Mouse (Mus musculus) cerebellum, postnatal 14 days (tissue): ENCODE measurements around the gene Ctrc.

Experiments
- DNase-seq, 2 experiments: peaks; one replicate each; pipeline ENCODE4 v3.0.0; 2021; ENCODE audit warnings: mixed read lengths in 2 of 2

Gene Ctrc

DNA sequence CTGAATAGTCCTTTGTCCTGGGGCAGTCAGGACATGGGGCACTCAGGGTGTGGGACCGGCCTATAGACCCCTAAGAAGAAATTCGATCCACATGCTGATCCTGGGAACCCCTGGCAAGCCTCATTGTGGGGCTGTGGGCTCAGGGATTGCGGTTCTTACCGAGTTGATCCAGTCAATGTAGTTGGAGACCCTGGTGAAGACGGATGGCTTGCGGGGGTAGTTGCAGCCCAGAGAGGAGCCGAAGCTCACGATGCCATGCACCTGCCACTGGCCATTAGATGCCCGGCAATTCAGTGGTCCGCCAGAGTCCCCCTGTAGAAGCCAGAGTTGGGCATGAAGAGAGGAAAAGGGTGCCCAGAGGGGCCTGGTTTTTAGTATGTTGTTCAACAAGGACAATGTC, 28.5 kb downstream of the Ctrc start:
- DNase-seq: no peak

DNA sequence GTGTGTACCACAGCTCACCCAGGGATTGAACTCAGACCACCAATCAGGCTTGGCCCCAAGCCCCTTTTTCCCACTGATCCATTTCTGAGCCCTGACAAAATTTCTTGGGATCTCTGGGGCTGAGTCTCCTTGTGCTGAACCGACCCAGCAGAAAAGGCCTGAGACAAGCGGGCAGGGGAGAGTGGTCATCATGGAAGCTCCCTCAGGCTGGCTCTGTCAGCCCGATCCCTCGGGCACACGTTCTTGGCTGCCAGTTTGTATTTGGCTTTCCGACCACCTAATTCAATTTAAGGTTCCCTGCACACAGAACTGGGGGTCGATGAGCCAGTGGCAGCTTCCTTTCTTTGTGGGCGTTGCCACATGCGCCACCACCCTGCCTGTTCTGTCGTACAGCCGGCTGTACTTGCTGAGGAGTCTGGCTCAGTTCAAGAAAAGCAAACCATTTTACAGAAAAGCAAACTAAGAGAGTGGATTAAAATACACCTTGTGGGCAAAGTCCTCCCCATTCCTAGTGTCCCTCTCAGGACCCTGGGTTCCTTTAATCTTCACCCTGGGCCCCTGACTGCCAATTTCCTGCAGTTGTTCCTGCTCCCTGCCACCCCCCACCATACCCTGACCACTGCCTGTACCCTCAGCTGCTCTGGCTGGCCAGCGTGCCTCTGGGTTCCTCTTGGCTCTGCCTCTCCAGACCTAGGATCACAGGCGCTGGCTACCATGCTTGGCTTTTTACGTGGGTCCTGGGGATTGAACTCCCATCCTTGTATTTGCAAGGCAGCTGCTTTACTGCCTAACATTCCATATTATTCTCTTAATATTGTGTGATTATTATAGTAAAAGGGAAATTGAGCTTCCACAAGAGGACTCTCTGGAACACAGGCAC, 29.1 kb downstream of the Ctrc start:
- no peak for DNase-seq

DNA sequence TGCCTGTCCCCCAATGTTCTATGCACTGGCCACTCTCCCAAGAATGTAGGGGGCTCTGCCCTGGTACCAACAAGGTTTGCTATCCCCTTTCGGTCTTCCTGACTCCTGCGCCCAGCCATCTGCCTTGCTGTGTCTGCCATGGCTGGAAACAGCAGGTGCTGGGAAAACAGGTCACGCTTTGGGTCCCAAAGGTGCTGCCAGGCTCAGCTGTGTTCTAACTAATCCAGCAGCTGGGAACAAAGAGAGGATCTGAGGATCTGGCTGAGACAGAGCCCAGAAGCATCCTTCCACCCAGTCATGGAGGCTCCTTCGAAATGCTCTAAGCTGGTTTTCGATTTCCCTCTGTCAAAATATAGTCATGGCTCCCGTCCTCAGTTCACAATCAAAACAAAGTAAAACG, 29.9 kb downstream of the Ctrc start:
- no peak for DNase-seq

DNA sequence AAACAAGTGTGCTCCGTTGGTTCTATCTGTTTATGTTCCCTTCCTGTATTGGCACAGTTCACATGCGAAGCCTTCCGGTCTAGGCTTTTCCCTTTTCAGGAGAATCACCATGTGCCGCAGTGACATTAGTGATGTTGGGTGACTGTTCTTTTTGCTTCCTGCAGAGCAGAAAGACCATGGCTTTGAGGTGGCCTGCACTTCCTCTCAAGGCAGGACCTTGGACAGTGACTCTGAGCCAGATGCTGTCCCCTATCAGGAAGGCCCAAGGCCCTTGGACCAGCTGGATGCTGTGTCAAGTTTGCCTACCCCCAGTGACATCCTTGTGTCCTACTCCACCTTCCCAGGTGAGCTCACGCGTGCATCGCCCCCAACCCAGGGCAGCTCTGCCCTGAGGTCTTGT, 34.8 kb downstream of the Ctrc start:
- DNase-seq: no peak

DNA sequence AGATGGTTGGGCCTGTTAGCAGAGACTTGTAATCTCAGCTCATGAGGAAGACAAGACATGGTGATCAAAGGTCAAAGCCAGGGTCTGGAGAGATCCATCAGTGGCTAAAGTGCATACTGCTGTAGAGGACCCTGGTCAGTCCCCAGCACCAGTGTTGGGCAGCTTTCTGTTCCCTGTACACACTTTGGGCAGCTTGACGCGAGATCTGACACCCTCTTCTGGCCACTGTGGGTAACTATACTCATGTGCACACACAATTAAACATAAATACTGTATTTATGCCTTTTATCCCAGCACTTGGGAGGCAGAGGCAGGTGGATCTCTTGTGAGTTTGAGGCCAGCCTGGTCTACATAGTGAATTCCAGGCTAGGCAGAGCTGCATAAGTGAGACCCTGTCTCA, 35.2 kb downstream of the Ctrc start:
- DNase-seq: no peak

DNA sequence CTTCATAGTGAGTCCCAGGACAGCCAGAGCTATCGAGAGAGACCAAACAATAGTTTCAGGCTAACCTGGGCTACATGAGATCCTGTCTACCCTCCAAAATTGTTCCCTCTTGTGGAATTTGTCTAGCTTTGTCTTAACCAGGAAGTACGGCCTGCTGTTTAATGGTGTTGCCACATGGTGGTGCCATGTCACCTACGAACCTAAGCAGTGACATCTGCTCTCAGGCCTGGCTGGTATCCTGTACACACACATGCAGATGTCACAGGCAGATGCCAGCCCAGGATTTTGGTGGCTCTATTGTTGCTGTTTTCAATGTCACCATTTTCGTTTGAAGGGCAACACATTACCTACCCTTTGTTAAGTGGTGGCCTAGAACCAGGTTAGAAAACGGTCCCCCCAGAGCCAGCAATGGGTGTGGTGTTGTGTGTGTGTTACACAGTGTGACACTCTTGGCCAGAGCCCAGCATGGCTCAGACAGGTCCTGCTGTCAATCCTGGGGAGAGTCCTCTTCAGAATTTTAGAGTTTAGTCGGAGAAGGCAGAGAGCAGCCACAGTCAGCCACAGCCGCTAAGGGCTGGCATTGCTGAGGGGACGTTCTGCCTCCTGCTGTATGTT, 36.2 kb downstream of the Ctrc start:
- DNase-seq: peak in 1 of 2 experiments; percentile 43

DNA sequence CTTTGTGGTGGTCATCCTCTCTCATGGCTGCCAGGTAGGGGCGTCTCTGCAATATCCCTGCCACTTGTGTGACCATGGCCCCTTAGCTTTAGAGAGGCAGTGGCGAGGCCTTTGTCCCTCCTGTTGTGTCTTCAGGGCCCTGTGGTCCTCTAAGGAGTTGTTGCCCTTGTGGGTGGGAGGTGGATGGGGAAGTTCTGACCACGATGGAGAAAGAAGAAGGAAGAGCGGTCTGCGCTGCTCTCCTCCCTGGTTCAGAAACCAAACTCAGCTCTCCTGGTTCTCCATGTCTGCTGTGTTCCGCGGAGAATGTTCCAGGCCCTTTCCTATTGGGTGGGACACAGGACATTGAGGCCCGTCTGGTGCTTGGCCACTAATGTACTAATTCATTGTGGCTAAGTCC, 40.3 kb downstream of the Ctrc start:
- no peak for DNase-seq

DNA sequence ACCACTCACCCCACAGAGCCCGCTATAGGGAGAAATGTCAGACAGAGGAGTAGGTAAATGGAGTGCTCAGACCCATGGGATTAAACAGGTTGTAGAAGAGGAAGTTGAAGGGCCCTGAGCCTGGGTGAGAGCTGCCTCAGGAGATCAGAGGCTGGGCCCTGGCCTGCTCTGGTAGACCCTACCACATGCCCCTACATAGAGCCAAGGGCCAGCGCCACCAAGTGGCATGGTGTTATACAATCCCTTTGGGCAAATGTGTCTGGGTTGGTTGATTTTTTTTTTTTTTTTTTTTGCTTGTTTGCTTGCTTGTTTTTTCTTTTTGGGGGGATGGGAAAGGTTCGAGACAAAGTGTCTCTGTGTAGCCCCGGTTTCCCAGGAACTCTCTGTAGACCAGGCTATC, 42.1 kb downstream of the Ctrc start:
- no peak for DNase-seq

DNA sequence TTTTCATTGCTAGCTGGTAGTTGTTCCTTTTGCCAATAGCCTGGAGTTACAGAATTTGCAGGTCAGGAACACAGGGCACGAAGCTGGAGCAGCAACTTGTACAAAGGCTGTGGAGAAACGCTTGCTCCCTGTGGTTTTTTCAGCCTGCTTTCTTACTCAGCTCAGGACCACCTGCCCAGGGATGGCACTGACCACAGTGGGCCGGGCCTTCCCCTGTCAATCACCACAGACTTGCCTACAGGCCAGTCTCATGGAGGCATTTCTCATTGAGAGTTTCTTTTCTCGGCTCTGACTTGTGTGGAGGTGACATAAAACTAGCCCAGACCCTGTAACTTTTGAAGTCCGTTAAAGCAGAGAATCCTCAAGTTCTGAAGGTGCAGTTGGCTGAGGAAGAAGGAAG, 48.6 kb downstream of the Ctrc start:
- no peak for DNase-seq

DNA sequence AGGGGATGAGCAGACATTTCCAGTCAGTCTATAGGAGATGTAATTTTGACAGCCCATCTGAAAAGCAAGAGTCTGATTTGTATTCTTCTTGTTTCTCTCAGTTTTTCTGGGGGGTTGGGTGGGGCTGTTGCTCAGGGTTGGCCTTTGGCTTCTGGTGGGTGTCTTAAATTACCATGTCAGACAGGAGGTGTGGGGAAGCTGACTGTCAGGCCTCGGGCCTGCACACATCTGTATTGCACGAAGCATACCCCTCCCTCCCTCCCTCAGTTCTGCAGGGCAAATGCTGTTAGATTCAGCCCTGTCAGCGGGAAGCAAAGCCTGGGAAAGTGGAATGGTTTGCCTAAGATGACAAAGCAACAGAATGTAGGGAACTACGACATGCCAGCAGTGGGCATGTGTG, 49.2 kb downstream of the Ctrc start:
- DNase-seq: no peak

DNA sequence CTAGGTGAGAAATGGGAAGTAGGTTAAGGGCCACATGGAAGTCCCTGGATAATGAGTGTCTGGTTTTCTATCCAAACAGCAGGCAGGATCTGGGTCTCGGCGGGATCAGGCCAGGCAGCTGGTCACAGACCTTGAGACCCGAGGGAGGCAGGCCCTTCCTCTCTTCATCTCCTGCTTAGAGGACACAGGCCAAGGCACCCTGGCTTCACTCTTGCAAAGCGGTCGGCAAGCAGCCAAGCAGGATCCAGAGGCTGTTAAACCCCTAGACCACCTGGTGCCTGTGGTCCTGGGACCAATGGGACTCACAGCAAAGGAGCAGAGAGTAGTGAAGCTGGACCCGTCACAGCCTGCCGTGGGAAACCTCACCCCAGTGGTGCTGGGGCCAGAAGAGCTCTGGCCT, 49.8 kb downstream of the Ctrc start:
- peak in 1 of 2 experiments; percentile 32 for DNase-seq

DNA sequence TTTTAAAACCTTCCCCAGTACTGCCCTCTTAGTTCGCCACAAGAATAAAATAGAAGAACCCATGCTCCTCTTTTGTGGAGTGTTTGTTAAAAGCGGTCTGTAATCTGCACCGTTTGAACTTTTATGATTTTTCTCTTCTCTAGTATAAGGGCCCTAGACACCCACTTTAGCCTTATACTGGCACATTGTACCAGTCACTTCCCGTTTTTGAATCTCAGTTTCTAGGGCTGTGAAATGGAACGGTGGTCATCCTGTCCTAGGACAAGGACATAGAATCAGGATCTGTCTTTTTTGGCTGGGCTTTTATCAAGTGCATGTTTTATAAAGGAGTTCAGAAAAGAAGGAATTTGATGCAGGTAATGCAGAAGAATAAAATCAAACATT, 52.0 kb downstream of the Ctrc start:
- DNase-seq: no peak

DNA sequence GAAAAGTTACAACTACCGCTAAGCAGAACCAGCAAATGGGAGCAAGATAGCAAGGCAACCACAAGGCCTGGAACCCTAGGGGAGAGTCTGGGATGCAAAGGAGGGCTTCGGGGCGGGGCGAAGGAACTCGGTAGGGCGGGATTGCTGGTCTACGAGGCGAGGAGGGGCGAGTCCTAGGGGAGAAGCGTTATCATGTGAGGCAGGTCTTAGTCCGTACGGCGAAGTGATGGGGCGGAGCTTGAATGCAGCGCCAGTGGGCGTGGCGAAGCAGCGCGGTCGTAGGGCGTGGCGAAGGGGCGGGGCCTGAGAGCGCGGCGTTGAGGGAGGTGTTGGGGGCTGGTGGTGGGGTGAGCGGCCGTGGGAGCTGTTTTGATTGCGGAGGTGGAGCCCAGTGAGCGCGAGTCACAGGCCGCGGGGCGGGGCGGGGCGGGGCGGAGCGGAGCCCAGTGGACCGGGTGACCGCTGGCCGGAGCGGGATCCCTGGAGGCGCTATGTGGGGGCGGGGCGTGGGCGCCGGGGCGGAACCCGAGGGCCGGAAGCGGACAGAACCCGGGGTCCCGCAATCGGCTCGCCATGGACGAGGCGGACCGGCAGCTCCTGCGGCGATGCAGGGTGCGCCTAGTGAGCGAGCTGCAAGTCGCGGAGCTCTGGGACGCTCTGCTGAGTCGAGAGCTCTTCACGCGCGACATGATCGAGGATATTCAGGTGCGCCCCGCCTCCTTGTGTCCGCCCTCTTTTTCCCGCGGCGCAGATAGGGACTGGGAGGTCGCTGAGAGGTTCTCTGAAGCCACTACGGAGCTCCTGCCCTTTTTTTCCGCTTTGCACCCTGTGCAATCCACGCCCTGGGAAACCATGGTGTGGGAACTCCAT, 52.6 kb downstream of the Ctrc start, which contains the start of gene Casp9:
Gene Casp9 (plus strand): TSS at position 331 of the 870 bp plus-strand sequence.
- peak; percentile 98 to 99 for DNase-seq

DNA sequence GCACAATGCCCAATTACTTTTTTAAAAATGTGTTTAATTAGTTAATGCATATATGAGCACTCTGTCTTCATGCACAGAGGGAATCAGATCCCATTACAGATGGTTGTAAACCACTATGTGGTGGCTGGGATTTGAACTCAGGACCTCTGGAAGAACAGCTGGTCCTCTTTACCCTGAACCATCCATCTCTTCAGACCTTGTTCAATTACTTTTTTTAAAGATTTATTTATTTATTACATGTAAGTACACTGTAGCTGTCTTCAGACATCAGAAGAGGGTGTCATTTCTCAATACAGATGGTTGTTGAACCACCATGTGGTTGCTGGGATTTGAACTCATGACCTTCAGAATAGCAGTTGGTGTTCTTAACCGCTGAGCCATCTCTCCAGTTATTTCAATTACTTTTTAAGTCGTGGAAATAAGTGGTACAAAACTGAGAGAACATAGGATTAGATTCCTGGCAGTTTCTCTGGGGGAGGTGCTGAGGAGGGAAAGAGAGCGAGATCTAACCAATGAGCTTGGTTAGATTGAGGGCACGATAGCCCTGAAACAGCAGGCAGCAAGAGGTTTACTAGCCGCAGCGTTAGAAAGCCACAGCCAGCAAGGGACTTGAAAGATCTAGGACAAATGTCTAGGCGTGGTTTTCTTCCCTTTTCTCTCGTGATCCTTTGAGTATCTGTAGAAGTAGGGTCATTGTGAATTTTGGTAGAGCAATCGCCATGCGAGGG, 53.4 kb downstream of the Ctrc start:
- no peak for DNase-seq

DNA sequence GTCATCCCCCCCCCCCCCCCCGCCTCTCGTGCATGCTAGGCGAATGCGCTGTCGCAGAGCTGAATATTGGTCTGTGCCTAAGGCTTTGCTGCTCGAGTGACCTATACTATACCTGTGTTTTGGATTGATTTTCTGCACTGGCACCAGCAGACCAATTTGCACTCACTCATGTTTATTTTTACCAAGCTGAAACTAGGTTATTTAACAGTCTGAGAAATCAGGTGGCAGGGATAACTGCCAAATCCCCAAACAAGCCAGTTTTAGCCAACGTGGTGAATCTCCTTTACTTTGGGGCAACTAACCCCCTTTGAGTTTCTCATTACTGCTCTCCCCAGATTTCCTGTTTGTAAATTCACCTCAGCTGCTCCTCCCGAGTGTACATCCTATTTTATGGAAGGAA, 54.2 kb downstream of the Ctrc start:
- peak; percentile 38 to 42 for DNase-seq

DNA sequence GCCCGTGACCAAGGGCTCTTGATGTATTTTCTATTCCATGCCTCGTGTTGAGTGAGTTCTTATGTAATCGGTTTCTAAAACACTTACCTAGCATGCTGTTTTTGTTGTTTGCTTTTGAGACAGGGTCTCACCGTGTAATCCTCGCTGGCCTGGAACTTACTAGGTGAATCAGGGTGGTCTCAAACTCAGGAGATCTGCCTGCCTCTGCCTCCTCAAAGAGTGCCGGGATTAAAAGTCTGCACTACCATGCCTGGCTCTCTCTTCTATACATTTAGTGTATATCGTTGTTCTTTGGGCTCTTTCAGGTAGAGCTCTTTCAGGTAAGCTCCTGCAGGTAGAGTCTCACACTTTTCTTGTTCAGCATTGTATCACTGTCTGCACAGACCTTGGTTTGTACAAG, 54.7 kb downstream of the Ctrc start:
- no peak for DNase-seq

DNA sequence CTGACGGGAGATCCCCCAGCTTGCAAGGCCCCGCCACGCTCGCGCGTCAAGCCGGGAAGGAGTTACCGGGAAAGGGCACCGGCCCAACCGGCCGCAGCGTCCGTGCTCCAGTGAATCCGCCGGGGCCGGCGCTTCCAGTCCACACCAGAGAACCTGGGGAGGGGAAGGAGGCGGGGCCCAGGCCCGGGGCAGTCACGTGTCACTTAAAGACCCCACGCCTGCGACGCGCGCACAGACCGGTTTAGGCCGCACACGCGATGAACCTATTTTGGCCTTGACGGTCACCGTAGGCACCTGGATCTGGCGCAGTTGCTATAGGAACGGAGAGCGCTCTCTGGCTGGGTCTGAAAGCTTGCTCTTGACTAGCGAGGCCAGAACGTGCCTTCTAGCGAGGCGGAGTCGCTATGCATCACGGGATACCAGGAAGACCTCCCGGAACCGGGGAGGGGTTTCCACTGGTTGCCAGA, 55.6 kb downstream of the Ctrc start, which contains the start of gene Dnajc16:
Gene Dnajc16 (minus strand): TSS at position 408 of the 467 bp plus-strand sequence.
- peak; percentile 97 to 98 for DNase-seq

DNA sequence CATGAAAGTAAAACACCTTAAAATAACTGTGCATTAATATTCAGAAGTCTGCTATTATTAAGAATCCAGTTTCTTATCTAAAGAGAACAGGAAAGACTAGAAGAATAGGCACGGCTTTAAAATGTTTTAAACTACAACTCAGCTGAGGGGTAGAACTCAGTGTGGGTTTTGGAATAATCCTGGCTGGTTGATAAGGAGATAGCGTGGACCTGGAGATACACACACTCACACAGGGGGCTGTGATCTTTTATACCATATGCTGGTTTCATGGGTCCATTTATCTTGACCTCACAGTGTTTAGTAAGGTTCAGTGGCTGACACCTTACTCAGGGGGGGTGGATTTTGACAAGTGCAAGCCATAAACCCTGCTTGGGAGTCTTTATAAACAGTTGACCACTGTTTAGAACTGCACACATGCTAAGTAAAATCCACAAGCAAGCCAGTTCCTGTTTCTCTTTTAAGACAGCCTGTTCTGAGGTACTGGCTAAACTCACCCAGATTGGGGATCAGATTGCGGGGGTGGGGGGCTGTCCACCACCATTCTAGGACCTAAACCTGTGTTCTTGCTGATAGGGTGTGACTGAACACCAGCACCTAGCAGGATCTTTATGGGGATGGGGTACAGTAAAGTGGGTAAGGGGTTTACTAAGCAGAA, 56.5 kb downstream of the Ctrc start:
- DNase-seq: peak in 1 of 2 experiments; percentile 26

DNA sequence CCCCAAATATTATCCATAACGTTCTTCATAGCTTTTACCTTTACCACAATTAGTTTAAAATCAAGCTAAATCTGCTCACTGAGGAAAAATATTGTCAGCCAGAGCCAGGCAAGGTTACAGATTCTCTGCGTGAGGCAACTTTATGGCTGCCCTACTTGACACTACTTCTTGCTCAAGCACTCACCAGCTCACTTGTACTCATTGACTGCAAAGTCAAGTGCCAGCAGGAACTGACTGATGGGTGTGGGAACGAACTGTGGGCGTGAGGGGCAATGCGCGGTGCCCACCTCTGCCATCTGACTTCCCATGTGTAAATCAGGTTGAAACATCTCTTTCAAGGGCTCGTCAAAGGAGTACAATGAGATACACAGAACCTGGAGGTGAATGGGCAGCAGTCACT, 58.7 kb downstream of the Ctrc start:
- no peak for DNase-seq

DNA sequence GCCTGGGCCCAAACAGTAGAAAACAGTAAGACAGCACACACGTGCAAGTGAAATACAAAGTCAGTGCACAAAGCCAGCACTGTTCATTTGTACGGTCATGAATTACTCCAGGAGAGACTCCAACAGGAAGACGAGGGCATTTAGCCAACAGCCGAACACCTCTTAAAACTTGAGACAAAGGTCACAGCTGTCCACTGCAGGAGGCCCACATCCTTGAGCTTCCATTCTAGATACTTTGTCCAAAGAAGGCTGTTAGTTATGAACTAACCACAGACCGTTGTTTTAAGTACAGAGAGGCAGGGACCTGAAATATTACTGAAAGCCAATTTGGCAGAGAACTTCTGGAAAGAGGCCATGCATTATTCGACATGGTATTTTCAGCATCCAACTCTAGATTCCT, 59.1 kb downstream of the Ctrc start:
- no peak for DNase-seq

DNA sequence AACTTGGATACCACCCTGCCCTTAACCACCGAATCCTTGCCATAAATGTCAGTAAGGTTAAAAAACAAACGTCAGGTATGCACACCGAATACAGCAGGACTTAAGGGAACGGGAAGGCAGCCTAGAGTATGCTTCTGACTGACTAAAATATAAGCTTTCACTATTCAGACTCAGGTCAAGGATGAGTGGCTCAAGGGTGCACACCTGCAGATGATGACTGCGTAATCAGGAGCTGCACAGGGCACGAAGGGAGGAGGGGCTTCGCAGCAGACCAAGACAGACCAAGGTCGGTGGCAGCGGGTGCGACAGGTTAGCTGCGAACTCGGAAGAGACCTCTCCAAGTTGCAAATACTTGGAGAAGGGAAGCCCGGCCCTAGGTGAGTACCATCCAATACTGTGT, 60.0 kb downstream of the Ctrc start:
- DNase-seq: no peak

DNA sequence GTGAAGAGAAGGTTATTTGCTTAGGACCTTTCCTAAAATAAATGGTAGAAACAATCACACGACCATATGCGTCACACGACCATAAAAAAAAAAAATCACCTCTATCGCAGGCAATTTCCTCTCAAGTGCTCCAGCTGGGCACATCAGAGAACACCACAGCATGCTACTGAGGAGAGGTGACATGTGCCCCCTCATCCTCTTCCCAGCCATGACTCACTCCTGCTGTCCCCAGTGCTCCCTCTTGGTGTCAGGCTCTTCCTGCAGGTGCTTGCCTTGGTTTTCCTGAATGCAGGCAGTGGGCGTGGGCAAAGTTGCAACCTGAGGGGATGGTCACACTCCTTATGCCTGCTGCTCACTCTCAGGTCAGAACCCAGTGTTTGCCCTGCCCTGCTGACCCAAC, 61.3 kb downstream of the Ctrc start:
- DNase-seq: no peak
